Mouse (Mus musculus): ENCODE measurements around the gene Pgf. TPM values are rescaled to one million over a fixed set of nuclear protein-coding genes. Genes with fewer than 3 reads are reported as not detected.

Gene Pgf
- polyA plus RNA-seq, 1 experiment from 2014 or later: 0.36 TPM

- WGBS (ENCODE audit: insufficient replicate concordance): 67% methylated on average over 4 of the region's 4 CpGs
- H3K4me2 ChIP-seq (ENCODE audit: low read depth, low read length): no peak overlapping the region
- no peak overlapping the region for H3K9ac ChIP-seq (replicated peaks)
- H3K4me3 ChIP-seq (ENCODE audit: low read depth, low read length): no peak overlapping the region
- TF ChIP-seq EP300 (IDR thresholded peaks at IDR 0.05; ENCODE audit: low read depth) (no peak), CTCF (IDR thresholded peaks at IDR 0.05; ENCODE audit: low read depth) (no peak)
- ATAC-seq (no peak; the same call in 1 of the 2 replicates), DNase-seq (peak; percentile 61)
- H3K4me1 ChIP-seq (ENCODE audit: insufficient read depth): peaks cover 4% of the 10 kb centered on the region
- H3K27me3 ChIP-seq (ENCODE audit: insufficient read depth, low read length): no peaks in the 10 kb centered on the region
- H3K27ac ChIP-seq (ENCODE audit: low read depth): no peak overlapping the region
- no peaks in the 10 kb centered on the region for H3K36me3 ChIP-seq (replicated peaks; ENCODE audit: insufficient read depth, low read length)
- no peaks in the 10 kb centered on the region for H3K9me3 ChIP-seq (ENCODE audit: low read length)
Measured at GRCm38 (mm10) chr12:85194623-85195018, 17.0 kb upstream of the Pgf start.

GRCm38 (mm10) chr12:85193923-85194622 is 16.5 kb upstream of the Pgf start:
- Histone ChIP-seq H3K9me3 (ENCODE audit: low read length) (no peaks in the 10 kb centered on the region), H3K27me3 (ENCODE audit: insufficient read depth, low read length) (no peaks in the 10 kb centered on the region), H3K27ac (ENCODE audit: low read depth) (no peak overlapping the region), H3K9ac (replicated peaks) (no peak overlapping the region), H3K4me3 (ENCODE audit: low read depth, low read length) (no peak overlapping the region), H3K4me1 (ENCODE audit: insufficient read depth) (peaks cover 4% of the 10 kb centered on the region), H3K4me2 (ENCODE audit: low read depth, low read length) (no peak overlapping the region), H3K36me3 (replicated peaks; ENCODE audit: insufficient read depth, low read length) (no peaks in the 10 kb centered on the region)
- DNase-seq (no peak), ATAC-seq (no peak)
- WGBS (ENCODE audit: insufficient replicate concordance): 81% methylated on average over 11 of the region's 11 CpGs
- no peak for TF ChIP-seq EP300 (IDR thresholded peaks at IDR 0.05; ENCODE audit: low read depth)
- TF ChIP-seq CTCF (IDR thresholded peaks at IDR 0.05; ENCODE audit: low read depth): no peak

- ATAC-seq (no peak), DNase-seq (no peak)
- Histone ChIP-seq H3K27ac (ENCODE audit: low read depth) (no peak overlapping the region), H3K4me3 (ENCODE audit: low read depth, low read length) (no peak overlapping the region), H3K4me2 (ENCODE audit: low read depth, low read length) (no peak overlapping the region), H3K9me3 (ENCODE audit: low read length) (no peaks in the 10 kb centered on the region), H3K27me3 (ENCODE audit: insufficient read depth, low read length) (no peaks in the 10 kb centered on the region), H3K36me3 (replicated peaks; ENCODE audit: insufficient read depth, low read length) (no peaks in the 10 kb centered on the region), H3K9ac (replicated peaks) (no peak overlapping the region), H3K4me1 (ENCODE audit: insufficient read depth) (peaks cover 4% of the 10 kb centered on the region)
- TF ChIP-seq EP300 (IDR thresholded peaks at IDR 0.05; ENCODE audit: low read depth): no peak
- no peak for TF ChIP-seq CTCF (IDR thresholded peaks at IDR 0.05; ENCODE audit: low read depth)
- WGBS (ENCODE audit: insufficient replicate concordance): 71% methylated on average over 10 of the region's 10 CpGs
Measured at GRCm38 (mm10) chr12:85193146-85193545, 15.6 kb upstream of the Pgf start.

- no peaks in the 10 kb centered on the region for H3K36me3 ChIP-seq (replicated peaks; ENCODE audit: insufficient read depth, low read length)
- no peak overlapping the region for H3K4me3 ChIP-seq (ENCODE audit: low read depth, low read length)
- peak; percentile 48 for ATAC-seq
- 0 out of 2 replicates have a peak overlapping the region, but pooled peaks have one; percentile 2 for H3K4me2 ChIP-seq (ENCODE audit: low read depth, low read length)
- TF ChIP-seq CTCF (IDR thresholded peaks at IDR 0.05; ENCODE audit: low read depth) (0 out of 2 replicates have a peak, but pooled peaks have one; percentile 3), EP300 (IDR thresholded peaks at IDR 0.05; ENCODE audit: low read depth) (no peak)
- peak; percentile 44 for DNase-seq
- H3K9me3 ChIP-seq (ENCODE audit: low read length): no peaks in the 10 kb centered on the region
- no peak overlapping the region for H3K9ac ChIP-seq (replicated peaks)
- WGBS (ENCODE audit: insufficient replicate concordance): 16% methylated on average over 19 of the region's 19 CpGs
- H3K4me1 ChIP-seq (ENCODE audit: insufficient read depth): peaks cover 4% of the 10 kb centered on the region
- H3K27me3 ChIP-seq (ENCODE audit: insufficient read depth, low read length): no peaks in the 10 kb centered on the region
- H3K27ac ChIP-seq (ENCODE audit: low read depth): no peak overlapping the region
Measured at GRCm38 (mm10) chr12:85192461-85193108, 15.0 kb upstream of the Pgf start.

GRCm38 (mm10) chr12:85190290-85190689 is 12.7 kb upstream of the Pgf start:
- 77% methylated on average over 7 of the region's 7 CpGs for WGBS (ENCODE audit: insufficient replicate concordance)
- Histone ChIP-seq H3K36me3 (replicated peaks; ENCODE audit: insufficient read depth, low read length) (no peaks in the 10 kb centered on the region), H3K4me2 (ENCODE audit: low read depth, low read length) (no peak overlapping the region), H3K4me1 (ENCODE audit: insufficient read depth) (peaks cover 4% of the 10 kb centered on the region), H3K27ac (ENCODE audit: low read depth) (no peak overlapping the region), H3K9ac (replicated peaks) (no peak overlapping the region), H3K9me3 (ENCODE audit: low read length) (no peaks in the 10 kb centered on the region), H3K4me3 (ENCODE audit: low read depth, low read length) (no peak overlapping the region), H3K27me3 (ENCODE audit: insufficient read depth, low read length) (no peaks in the 10 kb centered on the region)
- TF ChIP-seq CTCF (IDR thresholded peaks at IDR 0.05; ENCODE audit: low read depth) (no peak), EP300 (IDR thresholded peaks at IDR 0.05; ENCODE audit: low read depth) (no peak)
- ATAC-seq: no peak
- no peak for DNase-seq

GRCm38 (mm10) chr12:85186361-85186760 is 8.8 kb upstream of the Pgf start:
- Histone ChIP-seq H3K4me1 (ENCODE audit: insufficient read depth) (no peaks in the 10 kb centered on the region), H3K27ac (ENCODE audit: low read depth) (no peak overlapping the region), H3K36me3 (replicated peaks; ENCODE audit: insufficient read depth, low read length) (no peaks in the 10 kb centered on the region), H3K9me3 (ENCODE audit: low read length) (no peaks in the 10 kb centered on the region), H3K27me3 (ENCODE audit: insufficient read depth, low read length) (peaks cover 5% of the 10 kb centered on the region; the same call in 1 of the 2 replicates), H3K4me3 (ENCODE audit: low read depth, low read length) (no peak overlapping the region), H3K9ac (replicated peaks) (no peak overlapping the region), H3K4me2 (ENCODE audit: low read depth, low read length) (no peak overlapping the region)
- DNase-seq (no peak), ATAC-seq (no peak)
- 72% methylated on average over 7 of the region's 7 CpGs for WGBS (ENCODE audit: insufficient replicate concordance)
- TF ChIP-seq EP300 (IDR thresholded peaks at IDR 0.05; ENCODE audit: low read depth) (no peak), CTCF (IDR thresholded peaks at IDR 0.05; ENCODE audit: low read depth) (no peak)

Measured in liver, postnatal 0 days (tissue).